Mouse (Mus musculus) liver, postnatal 0 days (tissue): Measurements from ENCODE around the gene Ankrd24. TPM values are rescaled to one million over a fixed set of nuclear protein-coding genes. Genes with fewer than 3 reads are reported as not detected.

Source experiments
- ATAC-seq: fragments of 200-750 bp; cut with Nextera tagmentation; 2 replicates; pipeline ENCODE4 v1.8.0; 2017; ENCODE audit warnings: mild to moderate bottlenecking, moderate library complexity
- DNase-seq: peaks from one replicate; pipeline ENCODE4 v3.0.0-alpha.2; 2016
- H3K27ac ChIP-seq: fragments of 300-500 bp; sonication (generic); 2 replicates; pipeline ENCODE4 v1.5.1; 2014; ENCODE audit warnings: antibody characterized with exemption, moderate library complexity, mild to moderate bottlenecking, low read depth
- H3K27me3 ChIP-seq: fragments of 300-500 bp; sonication (generic); 2 replicates; pipeline ENCODE4 v1.6.1; 2014; ENCODE audit warnings: low read length, control low read depth, mixed read lengths; ENCODE audit not compliant: insufficient read depth
- H3K36me3 ChIP-seq: fragments of 300-500 bp; sonication (generic); replicated peaks from 2 replicates; pipeline ENCODE4 v1.6.1; 2014; ENCODE audit warnings: mild to moderate bottlenecking, control low read depth, low read length, moderate library complexity, mixed read lengths; ENCODE audit not compliant: insufficient read depth
- H3K4me1 ChIP-seq: fragments of 300-500 bp; sonication (generic); 2 replicates; pipeline ENCODE4 v1.6.1; 2014; ENCODE audit warnings: antibody characterized with exemption, mild to moderate bottlenecking, control low read depth; ENCODE audit not compliant: insufficient read depth
- H3K4me2 ChIP-seq: fragments of 300-500 bp; sonication (generic); 2 replicates; pipeline ENCODE4 v1.6.1; 2014; ENCODE audit warnings: low read depth, mild to moderate bottlenecking, low read length, moderate library complexity, mixed read lengths
- H3K4me3 ChIP-seq: fragments of 300-500 bp; sonication (generic); 2 replicates; pipeline ENCODE4 v1.5.1; 2014; ENCODE audit warnings: low read depth, low read length
- H3K9ac ChIP-seq: fragments of 300-500 bp; sonication (generic); replicated peaks from 2 replicates; pipeline ENCODE4 v1.6.1; 2014; ENCODE audit warnings: mild to moderate bottlenecking, moderate library complexity
- H3K9me3 ChIP-seq: fragments of 300-500 bp; sonication (generic); 2 replicates; pipeline ENCODE4 v1.6.1; 2016; ENCODE audit warnings: mild to moderate bottlenecking, control low read depth, low read length, mixed read lengths
- CTCF ChIP-seq: sonication (generic); IDR thresholded peaks from 2 replicates; pipeline ENCODE4 v1.5.1; 2016; ENCODE audit warnings: antibody characterized with exemption, low read depth
- EP300 ChIP-seq: IDR thresholded peaks from 2 replicates; pipeline ENCODE4 v1.6.1; 2016; ENCODE audit warnings: antibody characterized with exemption, low read depth, mild to moderate bottlenecking
- WGBS: fragments of 180-500 bp; shearing (Covaris S2); extraction: QIAGEN DNeasy Blood & Tissue Kit; methylation state at CpG from one replicate; pipeline ENCODE4 v1.1.7; 2014; ENCODE audit not compliant: insufficient replicate concordance; 5-methylcytosine and 5-hydroxymethylcytosine counted together
- polyA plus RNA-seq: library from polyadenylated mRNA; unstranded; fragments of >200 nt; fragmentation: Nextera tagmentation; extraction: Ambion mirVana; gene quantifications from 2 replicates; pipeline ENCODE4 v1.2.1, GENCODE M21; 2015

The Ankrd24 gene
- polyA plus RNA-seq, 1 experiment from 2014 or later: 2.1 TPM

- no peaks in the 10 kb centered on the region for H3K9me3 ChIP-seq
- TF ChIP-seq CTCF (no peak), EP300 (no peak)
- H3K9ac ChIP-seq: no peak overlapping the region
- 35% methylated on average over 3 of the region's 3 CpGs for WGBS
- no peak overlapping the region for H3K4me2 ChIP-seq
- ATAC-seq (no peak), DNase-seq (no peak)
- no peaks in the 10 kb centered on the region for H3K36me3 ChIP-seq
- peaks cover 42% of the 10 kb centered on the region for H3K4me1 ChIP-seq
- H3K4me3 ChIP-seq: no peak overlapping the region
- no peaks in the 10 kb centered on the region for H3K27me3 ChIP-seq
- H3K27ac ChIP-seq: no peak overlapping the region
These were observed 30.0 kb upstream of the Ankrd24 start for GRCm38 (mm10) chr10:81598342-81598741.

DNA sequence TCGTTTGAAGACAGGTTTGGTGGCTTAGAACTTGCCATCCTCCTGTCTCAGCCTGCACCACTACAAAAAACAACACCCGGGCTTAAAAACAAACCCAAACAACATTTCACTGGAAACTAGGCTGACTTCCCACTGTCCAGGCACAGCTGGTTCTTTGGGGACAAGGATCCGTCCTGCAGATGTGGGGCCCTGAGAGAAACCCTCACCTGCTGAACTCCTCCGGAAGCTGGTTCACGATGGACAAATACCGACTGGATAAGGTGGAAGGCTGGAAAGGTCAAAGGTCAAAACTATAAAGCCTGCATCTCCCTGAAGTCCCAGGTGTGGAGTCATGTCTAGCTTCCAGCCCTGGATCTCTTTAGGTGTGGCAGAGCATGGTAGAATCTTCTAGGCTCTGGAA is 29.5 kb upstream of the Ankrd24 start:
- H3K4me2 ChIP-seq: no peak overlapping the region
- 40% methylated on average over 6 of the region's 6 CpGs for WGBS
- ATAC-seq (no peak), DNase-seq (no peak)
- no peak overlapping the region for H3K4me3 ChIP-seq
- TF ChIP-seq EP300 (no peak), CTCF (no peak)
- H3K9me3 ChIP-seq: no peaks in the 10 kb centered on the region
- H3K4me1 ChIP-seq: peaks cover 42% of the 10 kb centered on the region
- no peaks in the 10 kb centered on the region for H3K27me3 ChIP-seq
- H3K36me3 ChIP-seq: no peaks in the 10 kb centered on the region
- H3K9ac ChIP-seq: no peak overlapping the region
- no peak overlapping the region for H3K27ac ChIP-seq

GRCm38 (mm10) chr10:81599630-81600029 is 28.7 kb upstream of the Ankrd24 start:
- Histone ChIP-seq H3K9me3 (no peaks in the 10 kb centered on the region), H3K4me2 (no peak overlapping the region), H3K9ac (no peak overlapping the region), H3K4me3 (no peak overlapping the region), H3K27me3 (no peaks in the 10 kb centered on the region), H3K27ac (no peak overlapping the region), H3K36me3 (no peaks in the 10 kb centered on the region), H3K4me1 (peaks cover 45% of the 10 kb centered on the region)
- no peak for ATAC-seq
- DNase-seq: no peak
- WGBS: 56% methylated on average over 5 of the region's 5 CpGs
- TF ChIP-seq EP300 (no peak), CTCF (no peak)

DNA sequence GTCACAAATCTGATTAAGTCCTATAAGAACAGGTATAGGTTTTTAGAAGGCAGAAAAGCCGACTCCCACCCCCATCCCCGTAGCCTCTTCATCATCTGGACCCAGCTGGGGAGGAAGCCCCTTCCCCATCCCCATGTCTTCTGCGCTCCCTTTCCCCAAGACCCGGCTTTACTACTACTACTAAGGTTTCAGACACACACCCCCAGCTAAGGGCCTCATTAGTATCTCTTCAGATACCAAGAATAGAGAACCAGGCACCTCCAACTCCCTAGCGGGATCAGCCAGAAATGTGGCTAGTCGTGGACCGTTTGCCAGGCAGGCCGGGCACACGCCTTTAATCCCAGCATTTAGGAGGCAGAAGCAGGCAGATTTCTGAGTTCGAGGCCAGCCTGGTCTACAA is 28.2 kb upstream of the Ankrd24 start:
- 43% methylated on average over 10 of the region's 10 CpGs for WGBS
- DNase-seq (no peak), ATAC-seq (no peak)
- TF ChIP-seq CTCF (no peak), EP300 (no peak)
- H3K4me2 ChIP-seq: peak overlapping the region; percentile 67; the same call in 1 of the 2 replicates
- no peaks in the 10 kb centered on the region for H3K36me3 ChIP-seq
- H3K9ac ChIP-seq: no peak overlapping the region
- H3K4me1 ChIP-seq: peaks cover 45% of the 10 kb centered on the region
- H3K27ac ChIP-seq: no peak overlapping the region
- no peak overlapping the region for H3K4me3 ChIP-seq
- H3K27me3 ChIP-seq: no peaks in the 10 kb centered on the region
- H3K9me3 ChIP-seq: no peaks in the 10 kb centered on the region

DNA sequence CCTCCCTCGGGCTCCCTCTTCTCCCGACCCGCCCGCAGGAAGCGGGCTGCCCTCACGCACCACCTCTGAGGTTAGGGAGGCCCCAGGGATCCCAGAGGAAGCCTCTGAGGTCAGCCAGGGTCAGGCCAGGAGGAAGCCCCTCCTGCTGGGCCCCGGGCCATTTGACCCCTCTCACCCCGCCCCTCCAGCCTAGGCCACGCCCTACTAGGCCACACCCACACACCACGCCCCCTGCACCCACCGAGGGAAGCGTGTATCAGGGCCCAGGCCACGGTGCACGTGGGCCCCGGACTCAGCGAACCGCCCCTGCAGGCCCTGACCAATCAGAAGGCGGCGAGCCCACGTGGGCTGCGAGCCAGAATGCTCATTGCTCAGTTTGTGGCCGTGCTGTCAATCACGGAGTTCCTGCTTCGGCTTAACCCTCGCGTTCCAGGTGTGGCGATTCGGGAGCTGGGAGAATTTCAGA is 27.6 kb upstream of the Ankrd24 start, which contains the start of gene Tle6:
Gene Tle6, minus strand, starts transcription at position 336 of the 466 bp plus-strand sequence.
- H3K27me3 ChIP-seq: no peaks in the 10 kb centered on the region
- no peak for TF ChIP-seq CTCF
- TF ChIP-seq EP300: no peak
- H3K9ac ChIP-seq: peak within 1 kb of the TSS; percentile 42; the same call in 1 of the 2 replicates
- H3K4me1 ChIP-seq: peaks cover 46% of the 10 kb centered on the region
- peak within 1 kb of the TSS; percentile 25; the same call in 1 of the 2 replicates for H3K4me3 ChIP-seq
- DNase-seq: peak; percentile 96
- no peaks in the 10 kb centered on the region for H3K9me3 ChIP-seq
- WGBS: 2% methylated on average over 27 of the region's 28 CpGs
- H3K4me2 ChIP-seq: peak within 1 kb of the TSS; percentile 67
- peak; percentile 82 for ATAC-seq
- H3K36me3 ChIP-seq: no peaks in the 10 kb centered on the region
- H3K27ac ChIP-seq: 0 out of 2 replicates have a peak within 1 kb of the TSS, but pooled peaks have one; percentile 45

GRCm38 (mm10) chr10:81601396-81601905 is 26.9 kb upstream of the Ankrd24 start:
- Histone ChIP-seq H3K9ac (peak overlapping the region; percentile 42; the same call in 1 of the 2 replicates), H3K9me3 (no peaks in the 10 kb centered on the region), H3K27me3 (no peaks in the 10 kb centered on the region), H3K4me2 (peak overlapping the region; percentile 67), H3K4me3 (peak overlapping the region; percentile 25; the same call in 1 of the 2 replicates), H3K27ac (no peak overlapping the region), H3K36me3 (no peaks in the 10 kb centered on the region), H3K4me1 (peaks cover 46% of the 10 kb centered on the region)
- 36% methylated on average over 7 of the region's 7 CpGs for WGBS
- TF ChIP-seq EP300 (no peak), CTCF (no peak)
- ATAC-seq: no peak
- DNase-seq: no peak
